Mouse (Mus musculus) cerebellum, postnatal 36 days (tissue): ENCODE measurements around the gene B3gnt7.
"Not testable (repeated sequence)": the region's sequence is repeated elsewhere in the genome, so short reads cannot be mapped to it uniquely, and the experiment has no call there.

Experiments
- DNase-seq, 2 experiments: peaks; one replicate each; pipeline ENCODE4 v3.0.0; 2021 to 2022; ENCODE audit warnings: mixed read lengths in 2 of 2

The B3gnt7 gene

DNA sequence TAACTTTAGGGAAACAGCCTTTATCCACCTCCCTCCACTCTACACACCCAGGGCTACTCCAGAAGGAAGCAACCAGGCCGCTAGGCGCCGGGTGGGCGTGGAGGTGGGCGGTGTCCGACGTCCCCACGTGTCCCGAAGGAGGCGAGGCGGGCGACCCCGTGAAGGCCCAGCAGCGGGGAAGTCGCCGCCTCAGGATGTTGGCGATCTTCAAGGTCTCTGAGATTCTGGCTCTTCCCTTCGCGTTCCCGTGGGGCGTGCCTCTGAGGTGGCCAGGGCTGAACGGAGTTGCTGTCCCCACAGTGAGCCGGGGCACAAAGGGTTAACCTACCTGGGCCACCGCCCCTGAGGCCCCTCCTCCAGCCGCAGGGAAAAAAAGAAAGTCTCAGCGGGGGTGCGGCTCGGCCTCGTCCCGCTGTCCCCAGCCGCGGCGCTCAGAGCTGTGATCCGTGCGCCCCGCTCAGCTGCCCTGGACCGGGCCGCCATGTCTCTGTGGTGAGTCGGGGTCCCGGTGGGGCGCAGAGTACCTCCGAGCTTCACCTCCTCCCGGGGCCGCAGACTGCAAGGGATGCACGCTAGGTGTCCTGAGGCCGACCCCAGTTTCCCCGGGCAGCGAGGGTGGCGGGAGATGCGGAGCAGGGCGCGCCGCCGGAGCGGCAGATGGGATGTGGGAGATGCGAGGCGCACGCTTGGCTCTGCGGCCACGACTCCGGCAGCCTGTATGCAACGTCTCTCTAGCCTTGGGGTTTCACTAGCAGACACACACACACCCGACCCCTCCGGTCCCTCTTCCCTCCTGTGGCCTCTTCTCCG lies 636 bp downstream of the B3gnt7 start:
- peak; percentile 21 to 23 for DNase-seq

DNA sequence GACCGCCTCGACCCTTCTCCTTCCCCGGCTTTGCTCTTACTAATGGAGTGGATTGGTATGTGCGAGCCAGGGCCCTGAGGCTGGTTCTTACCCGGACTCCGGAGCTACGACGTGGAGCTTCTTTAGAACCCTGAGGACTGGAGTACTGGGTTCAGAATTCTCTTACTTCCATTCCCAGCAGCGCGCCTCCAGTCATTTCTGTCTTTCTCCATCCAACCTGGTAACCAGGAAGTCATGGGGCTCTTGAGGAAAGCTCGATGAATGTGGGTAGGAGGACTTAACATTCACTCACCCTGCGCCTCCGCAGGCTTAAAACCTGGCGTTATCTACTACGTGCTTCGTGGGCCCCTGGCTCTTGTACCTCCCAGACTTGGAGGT lies 1.2 kb downstream of the B3gnt7 start:
- peak in 1 of 2 experiments; percentile 6 for DNase-seq

DNA sequence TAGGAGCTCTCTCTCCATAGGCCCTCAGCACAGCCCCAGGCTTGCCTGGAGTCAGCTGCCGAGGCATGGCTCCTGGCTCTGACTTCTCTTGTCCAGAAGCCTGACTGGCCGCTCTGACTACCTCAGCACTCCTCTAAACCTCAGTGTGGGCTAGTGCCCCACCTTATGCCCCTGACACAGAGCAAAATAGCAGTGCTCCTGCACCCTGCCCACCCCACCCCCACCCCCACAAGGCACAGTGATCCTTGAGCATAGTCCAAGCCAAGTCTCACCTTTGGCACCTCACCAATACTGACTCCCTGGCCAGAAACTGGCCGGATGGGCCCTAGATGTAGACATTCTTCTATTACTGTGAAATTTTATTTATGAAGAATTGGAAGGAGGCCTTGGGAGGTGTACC lies 4.1 kb downstream of the B3gnt7 start:
- DNase-seq, result no peak

DNA sequence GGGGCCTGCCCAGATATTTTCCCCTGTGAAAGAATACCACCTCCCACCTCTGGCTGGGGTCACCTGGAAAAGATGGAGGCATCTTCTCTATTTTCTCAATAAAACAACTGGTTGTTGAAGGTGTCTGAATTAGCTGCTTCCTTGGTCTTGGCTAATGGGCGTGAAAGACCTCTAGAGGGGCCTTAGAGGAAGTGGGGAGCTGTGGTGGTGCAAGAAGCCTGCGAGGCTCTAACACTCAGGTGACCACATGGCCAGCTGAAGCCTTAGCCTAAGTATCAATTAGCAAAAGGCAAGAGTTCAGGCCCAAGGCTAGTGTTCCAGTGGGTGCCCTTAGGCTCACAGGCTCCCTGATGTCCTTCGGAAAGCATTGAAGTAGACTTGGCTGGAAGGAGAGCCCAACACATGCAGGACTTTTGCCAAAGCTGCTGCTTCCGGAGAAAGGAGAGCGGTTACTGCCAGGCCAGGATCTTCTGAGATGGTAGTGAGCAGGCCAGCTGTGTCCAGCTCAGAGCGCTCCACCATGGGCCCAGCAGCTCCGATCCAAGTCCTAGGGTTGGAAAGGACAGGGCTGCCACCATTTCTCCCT lies 4.6 kb downstream of the B3gnt7 start:
- no peak for DNase-seq

DNA sequence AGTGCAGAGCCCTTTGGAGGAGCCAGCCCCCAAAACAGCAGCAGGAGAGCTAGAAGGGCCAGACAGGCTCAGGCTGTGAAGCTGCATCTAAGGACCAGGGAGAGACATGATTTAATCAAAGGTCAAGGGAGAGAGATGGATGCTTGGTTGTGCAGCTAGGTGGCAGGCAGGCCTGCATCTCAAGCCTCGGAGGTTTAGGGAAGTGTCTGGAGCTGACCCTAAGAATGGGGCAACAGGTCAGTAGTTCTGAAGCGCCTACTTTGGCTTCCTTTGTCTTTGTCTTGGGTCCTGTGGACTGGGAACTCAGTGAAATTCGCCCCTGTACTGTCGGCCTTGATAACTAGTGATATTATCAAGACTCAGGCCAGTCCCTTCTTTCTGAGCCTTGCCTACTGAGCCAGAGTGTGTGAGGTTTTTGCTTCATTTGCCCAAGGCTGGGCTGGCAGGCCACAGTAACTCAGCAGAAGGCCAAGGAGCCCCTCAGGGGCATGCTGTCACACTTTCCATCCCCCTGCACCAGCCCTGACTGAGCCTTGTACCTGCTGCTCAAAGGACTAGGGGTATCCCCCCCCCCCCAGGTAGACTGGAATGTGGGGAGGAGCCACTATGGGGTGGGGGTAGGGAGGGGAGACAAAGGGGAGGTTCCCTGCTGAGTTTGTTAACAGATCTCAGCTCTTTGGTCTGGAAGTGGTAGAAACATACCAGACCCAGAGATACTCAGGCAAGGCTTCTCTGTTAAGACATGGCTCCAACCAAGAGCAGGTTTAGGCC lies 5.4 kb downstream of the B3gnt7 start:
- DNase-seq, result no peak

DNA sequence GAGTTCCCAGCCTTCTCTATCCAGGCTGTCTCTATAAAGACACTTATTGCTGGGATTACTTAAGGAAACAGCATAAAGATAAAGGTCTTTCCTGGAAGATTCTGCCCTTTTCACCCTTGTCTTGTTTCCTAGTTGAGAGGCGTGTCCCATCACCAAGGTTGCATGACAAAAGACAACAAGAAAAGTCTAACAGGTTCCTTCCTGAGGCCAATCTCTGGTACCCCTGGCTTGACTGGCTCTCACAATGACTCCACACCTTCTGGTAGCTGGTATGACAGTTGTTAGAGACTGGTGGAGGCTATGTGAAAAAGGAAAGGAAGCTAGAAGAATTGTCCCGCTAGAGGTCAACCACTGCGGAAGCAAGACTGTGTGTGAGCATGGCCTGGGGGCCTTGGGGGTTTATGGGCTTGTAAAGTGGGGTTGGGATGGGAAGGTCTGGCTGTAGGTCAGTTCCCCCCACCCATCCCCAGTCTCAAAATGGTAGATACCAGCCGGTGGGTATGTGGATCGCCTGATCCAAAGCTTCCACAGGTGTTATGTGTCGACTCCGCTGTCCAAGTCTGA lies 6.7 kb downstream of the B3gnt7 start:
- DNase-seq, result no peak

DNA sequence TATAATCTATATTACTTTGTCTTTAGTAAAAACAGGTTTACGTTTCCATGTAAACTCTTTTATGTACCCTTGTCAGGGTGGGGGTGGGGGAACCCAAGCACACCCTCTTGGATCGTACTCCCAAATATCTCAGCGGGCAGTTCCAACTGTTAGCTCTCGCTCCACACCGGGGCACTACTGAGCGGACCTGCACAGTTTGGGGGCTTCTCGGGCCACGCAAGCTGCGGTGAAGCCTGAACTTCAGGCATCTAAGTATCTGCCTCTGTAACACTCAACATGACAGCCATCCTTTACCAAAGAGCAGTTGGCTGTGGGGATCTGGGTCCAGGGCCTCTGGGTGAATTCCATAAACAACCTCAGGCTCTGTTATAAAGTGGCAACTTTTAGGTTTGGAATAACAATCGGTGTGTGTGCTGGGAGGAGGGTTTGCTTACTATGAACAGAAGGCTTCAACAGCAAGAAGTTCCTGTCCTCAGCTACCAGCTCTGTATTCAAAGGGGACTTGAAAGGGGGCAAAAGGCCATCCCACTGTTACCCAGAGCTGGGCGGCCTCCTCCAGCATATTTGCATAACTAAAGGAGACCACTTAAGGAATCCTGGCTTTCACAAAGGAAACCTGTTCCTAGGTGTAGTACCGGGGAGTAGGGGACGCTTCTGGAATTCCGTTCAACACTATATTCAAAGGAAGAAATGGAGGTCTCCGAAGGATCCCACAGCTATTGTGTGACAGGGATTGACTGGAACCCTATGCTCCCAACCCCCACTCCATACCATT lies 8.1 kb downstream of the B3gnt7 start:
- DNase-seq, result no peak

DNA sequence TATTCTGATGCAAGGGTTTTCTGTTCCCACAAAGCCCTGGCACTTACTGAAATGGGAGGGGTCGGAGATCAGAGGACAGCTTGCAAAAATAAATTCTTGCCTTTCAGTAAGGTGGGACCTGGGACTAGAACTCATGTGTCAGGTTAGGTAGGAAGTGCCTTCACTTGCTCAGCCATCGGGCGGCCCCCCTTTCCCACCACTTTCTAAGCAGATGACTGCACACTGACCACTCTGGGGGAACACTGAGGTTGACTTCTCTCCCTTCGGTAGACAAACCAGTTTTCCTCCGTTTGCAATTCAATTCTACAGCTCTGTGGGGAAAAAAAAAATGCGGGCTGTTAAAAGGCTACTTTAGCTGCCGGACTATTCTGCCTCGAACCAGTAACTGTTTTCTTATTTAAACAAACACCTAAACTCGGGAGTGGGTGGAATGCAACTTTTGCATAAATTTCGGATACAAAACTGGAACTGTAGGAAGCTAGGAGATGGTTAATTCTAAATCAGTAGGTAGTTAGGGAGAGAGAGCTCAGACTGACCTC lies 8.9 kb downstream of the B3gnt7 start:
- DNase-seq, result no peak

DNA sequence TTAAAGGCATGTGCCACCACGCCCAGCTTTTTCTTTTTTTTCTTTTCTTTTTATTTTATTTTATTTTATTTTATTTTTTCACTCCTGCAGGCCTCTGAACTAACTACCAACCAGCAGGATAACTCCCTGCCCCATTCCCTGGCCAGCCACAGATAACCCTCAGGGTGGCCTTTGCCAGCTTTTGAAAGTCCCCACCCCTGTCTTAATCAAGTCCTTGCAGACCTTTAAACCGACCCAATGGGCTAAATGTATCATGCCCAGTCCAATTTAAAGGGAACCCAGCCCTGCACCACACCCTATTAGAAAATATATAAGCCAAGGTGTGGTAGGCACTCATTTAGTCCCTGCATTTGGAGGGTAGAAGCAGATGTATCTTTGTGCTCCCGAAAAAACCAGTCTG lies 9.6 kb downstream of the B3gnt7 start:
- no peak for DNase-seq

DNA sequence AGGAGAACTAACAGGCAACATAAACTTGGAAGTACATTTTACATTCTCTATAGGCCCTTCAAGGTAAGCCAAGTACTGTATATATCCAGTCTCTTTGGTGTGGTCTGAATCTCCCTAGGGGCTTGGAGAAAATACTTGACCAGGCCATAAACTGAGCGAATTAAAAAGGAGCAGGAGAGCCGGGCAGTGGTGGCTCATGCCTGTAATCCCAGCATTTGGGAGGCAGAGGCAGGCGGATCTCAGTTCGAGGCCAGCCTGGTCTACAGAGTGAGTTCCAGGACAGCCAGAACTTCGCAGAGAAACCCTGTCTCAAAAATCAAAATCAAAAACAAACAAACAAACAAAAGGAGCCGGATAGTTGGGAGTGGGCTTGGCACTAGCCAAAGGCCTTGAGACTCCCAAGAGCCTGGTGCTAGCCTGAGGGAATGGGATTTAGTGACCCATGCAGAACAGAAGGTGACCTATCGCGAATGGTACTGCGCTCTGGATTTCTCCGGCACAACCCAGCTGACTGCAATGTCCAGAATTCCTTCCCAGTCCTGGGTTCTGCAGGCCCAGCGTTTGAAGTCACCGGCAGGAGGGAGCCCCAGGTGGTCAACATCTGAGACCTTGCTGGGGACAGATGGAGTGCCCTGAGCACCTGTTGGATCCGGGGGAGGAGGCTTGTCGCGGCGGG lies 10.6 kb downstream of the B3gnt7 start:
- no peak for DNase-seq

DNA sequence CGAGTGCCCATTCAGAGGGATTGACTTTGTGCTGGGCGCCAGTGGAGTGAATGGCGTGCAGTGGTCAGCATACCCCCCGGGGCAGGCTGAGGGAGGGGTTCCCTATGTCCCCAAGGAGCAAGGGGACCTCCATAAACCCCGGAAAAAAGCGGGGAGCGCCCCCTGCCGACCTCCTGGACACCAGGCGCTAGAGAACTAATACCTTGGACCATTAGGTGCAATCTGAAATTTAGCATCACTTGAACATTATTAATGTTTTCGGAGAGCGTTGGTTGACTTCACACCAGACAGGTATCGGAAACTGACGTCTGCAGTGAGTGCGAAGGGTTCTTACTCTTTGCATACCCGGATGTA lies 11.1 kb downstream of the B3gnt7 start:
- peak; percentile 19 to 31 for DNase-seq

DNA sequence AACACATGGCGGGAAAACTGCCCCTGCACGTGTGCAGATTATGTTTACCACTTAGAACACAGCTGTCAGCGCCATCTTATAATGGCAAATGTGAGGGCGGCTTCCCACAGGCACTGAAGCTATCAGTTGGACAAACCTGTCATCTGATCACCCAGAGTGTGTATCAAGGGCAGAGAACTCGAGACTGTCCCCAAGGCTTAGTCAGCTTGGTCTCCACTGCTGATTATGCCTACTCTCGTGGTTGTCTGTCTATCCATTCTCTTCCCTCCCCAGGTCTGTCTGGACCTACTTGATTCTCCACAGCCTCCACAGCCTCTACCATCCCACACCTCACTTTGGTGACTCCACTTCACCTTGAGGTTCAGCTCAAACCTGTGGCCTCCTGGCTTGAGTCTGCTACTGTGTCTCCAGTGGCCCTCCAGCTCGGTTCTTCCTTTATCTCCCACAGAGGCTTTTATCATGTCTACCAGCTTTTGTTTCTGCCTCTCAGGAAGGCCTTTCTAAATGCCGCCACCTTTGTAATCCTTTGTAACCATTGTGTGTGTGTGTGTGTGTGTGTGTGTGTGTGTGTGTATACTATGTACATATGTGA lies 18.3 kb downstream of the B3gnt7 start:
- no peak for DNase-seq

DNA sequence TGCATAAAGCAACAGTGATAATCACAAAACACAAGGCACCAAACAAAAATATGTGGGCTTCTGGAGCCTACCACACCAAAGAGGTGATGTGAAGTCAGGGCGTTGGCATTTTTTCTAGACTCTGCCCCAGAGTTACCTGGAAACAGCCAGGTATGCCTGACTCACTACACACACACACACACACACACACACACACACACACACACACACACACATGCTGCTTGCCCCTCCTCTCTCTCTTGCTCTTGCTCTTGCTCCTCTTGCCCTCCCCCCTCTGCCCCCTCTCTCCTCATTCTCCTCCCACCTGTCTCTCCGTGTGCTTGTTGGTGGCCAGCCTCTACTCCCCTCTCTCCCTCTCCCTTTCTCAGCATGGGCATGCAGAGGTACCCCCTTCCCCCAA lies 33.7 kb downstream of the B3gnt7 start:
- no peak for DNase-seq

DNA sequence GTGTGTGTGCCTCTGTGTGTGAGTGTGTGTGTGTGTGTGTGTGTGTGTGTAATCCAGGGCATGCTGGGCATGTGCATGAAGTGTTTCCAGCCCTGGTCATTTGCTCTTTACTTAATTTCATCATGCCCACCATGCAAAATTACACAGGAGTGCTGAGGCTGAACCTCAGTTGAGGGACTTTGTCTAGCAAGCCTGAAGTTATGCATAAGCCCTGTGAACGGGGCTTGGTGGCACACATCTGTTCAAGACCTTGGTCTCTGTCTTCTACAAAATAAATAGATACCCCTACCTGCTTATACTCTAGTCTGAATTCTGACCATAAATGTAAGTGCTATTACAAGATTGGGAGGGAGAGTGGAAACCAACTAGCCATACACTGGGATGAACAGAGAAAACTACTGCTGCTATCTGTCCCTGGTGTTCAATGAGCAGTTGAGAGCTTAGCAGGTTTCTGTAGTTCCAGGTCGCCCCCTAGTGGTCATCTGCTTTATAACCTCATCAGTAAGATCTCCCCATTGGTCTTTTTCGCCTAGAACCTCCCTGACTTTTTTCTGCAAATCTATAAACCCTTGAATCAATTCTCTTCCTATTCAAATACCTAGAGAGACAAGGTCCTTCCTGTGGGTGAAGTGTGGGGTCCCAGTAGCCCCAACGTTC lies 36.7 kb downstream of the B3gnt7 start:
- DNase-seq, result peak; percentile 79 to 90

DNA sequence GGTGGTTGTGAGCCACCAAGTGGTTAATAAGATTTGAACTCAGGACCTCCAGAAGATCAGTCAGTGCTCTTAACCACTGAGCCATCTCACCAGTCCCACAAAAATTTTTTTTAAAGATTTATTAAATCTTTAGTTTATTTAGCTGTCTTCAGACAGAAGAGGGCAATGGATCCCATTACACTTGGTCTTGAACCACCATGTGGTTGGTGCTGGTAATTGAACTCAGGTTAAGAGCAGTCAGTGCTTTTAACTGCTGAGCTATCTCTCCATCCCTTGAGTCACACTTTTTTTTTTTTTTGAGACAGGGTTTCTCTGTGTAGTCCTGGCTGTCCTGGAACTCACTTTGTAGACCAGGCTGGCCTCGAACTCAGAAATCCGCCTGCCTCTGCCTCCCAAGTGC lies 38.5 kb downstream of the B3gnt7 start:
- DNase-seq, result not testable (repeated sequence)

DNA sequence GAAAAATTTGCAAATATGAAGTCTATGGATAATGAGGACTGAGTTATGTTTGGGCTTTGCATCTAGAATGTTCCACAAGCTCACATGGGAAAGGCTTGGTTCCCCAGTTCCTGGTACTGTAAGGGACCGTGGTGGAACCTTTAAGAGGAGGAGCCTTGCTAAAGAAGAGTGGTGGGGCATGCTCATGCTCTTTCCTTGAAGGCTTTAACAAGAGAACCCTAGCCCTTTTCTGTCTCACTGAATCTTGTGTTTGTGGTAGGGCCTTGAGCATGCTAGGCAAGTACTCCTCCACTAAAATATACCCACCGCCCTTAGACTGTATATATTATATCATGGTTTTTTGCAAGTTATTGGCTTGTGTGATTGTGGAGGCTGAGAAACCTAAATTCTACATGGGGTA lies 39.7 kb downstream of the B3gnt7 start:
- DNase-seq, result no peak

DNA sequence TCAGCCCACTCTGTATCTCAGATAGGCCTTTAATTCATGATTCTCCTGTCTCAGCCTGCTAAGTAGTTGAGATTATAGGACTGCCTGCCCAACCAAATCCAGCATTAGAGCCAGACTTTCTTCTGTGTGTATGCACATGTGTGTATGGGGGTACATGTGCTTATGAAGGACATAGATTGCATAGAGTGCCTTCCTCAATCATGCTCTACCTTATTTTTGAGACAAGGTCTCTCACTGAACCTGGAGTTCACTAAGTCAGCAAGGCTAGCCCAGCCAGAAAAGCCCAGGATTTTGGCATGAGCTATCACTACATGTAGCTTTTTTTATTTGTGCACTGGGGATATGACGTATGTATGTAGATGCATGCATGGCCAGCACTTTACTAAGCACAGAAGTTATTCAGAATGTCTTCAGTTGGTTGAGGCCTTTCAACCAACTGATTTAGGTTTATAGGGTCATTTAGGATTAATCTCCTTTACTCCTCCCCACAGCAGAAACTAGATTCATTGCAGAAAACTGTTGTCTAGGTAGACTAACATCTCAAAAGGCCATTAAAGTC lies 40.5 kb downstream of the B3gnt7 start:
- DNase-seq, result no peak

DNA sequence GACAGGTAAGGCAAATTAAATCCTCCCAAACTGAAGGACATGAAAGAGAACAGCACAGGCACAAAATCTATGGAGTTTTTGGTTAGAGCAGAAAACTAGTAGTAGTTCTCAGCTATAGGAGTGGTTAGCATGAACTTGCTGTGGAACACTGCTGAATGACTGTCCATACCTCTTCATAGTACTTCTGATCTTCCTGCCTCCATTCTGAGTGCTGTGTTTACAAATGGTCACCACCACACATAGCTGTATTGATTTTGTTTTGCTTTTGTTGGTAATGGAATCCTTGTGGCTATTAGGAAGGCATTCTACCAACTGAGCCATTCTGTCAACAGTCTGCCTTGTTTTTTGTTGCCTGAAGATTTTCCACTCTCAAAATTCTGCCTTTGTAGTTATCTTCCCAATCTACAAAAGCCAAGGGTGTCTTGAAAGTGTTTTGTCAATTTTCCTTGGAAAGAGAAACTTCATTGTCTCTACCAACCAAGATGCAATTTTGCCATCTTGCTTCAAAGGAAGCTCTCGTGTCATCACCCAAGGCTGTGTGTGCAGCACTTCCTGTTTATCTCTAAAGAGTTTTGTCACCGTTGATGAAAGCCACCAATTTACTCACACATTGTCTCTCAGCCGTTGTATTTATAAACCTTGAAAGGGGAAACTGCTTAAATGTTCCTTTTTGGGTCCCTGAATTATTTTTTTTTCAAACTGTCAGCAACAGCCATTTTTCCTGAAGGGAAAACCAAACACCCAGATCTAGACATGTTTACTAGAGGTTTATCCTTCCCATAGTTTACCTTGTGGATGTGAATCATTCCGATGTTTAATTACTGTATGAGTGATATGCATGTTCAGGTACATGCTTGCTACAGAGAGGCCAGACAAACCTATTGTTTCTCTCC lies 41.6 kb downstream of the B3gnt7 start:
- DNase-seq, result no peak

DNA sequence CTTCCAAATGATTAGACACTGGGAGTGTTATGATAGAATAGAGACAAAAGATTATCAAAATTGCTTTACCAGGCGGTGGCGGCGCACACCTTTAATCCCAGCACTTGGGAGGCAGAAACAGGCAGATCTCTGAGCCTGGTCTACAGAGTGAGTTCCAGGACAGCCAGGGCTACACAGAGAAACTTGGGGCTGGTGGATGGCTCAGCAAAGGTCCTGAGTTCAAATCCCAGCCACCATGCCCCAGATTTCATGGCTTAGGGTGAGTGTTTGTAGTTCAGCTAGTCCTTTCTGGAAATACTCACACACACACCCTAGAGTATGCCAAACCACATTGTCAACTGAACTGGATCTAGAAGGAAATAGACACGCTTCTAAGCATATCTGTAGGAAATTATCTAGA lies 42.4 kb downstream of the B3gnt7 start:
- no peak for DNase-seq

DNA sequence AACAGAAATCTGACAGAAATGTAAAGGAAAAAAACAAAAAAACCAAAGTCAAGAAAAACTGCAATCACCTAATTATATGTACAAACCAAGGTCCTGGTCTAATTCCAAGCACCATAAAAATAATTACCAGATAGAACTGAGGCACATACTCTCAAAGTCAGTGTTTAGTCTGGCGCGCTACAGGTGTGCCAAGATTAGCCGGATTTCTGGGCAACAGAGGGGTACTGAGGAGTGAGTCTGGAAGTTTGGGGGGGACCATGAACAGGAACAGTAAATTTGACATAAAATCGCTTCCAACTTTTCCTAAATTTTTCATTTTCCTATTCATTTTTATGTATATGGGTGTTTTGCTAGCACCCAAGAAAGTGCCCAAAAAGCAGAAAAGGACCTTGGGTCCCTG lies 43.3 kb downstream of the B3gnt7 start:
- no peak for DNase-seq
